Mouse (Mus musculus) megakaryocyte, embryonic 14.5 days (primary cell): ENCODE measurements around the gene Tent4b. TPM values are rescaled to one million over a fixed set of nuclear protein-coding genes. Genes with fewer than 3 reads are reported as not detected.
"Not testable (repeated sequence)": the region's sequence is repeated elsewhere in the genome, so short reads cannot be mapped to it uniquely, and the experiment has no call there.

Source experiments
- H3K27me3 ChIP-seq: replicated peaks from 2 replicates; pipeline ENCODE3; 2012; ENCODE audit warnings: inconsistent platforms
- H3K36me3 ChIP-seq: replicated peaks from 2 replicates; pipeline ENCODE3; 2012; ENCODE audit warnings: low read length, inconsistent platforms, mixed read lengths
- H3K4me1 ChIP-seq: 2 replicates; pipeline ENCODE4 v1.6.1; 2012; ENCODE audit warnings: inconsistent platforms
- H3K4me3 ChIP-seq: replicated peaks from 2 replicates; pipeline ENCODE3; 2012; ENCODE audit warnings: moderate library complexity, mild to moderate bottlenecking, inconsistent platforms
- H3K9me3 ChIP-seq: 2 replicates; pipeline ENCODE4 v1.6.1; 2012; ENCODE audit warnings: inconsistent platforms
- FLI1 ChIP-seq: IDR thresholded peaks from 2 replicates; pipeline ENCODE4 v1.6.1; 2012; ENCODE audit warnings: low read length, inconsistent platforms, mixed read lengths
- GATA1 ChIP-seq: IDR thresholded peaks from 3 replicates; pipeline ENCODE4 v1.6.1; 2012; ENCODE audit warnings: mixed read lengths, low read length, inconsistent platforms, borderline replicate concordance
- polyA plus RNA-seq: library from polyadenylated mRNA; stranded (reverse); fragments of >175 nt; gene quantifications from 2 replicates; pipeline ENCODE4 v1.2.3, GENCODE M21; 2012; ENCODE audit warnings: low replicate concordance; ENCODE audit not compliant: insufficient read depth

Gene Tent4b
- polyA plus RNA-seq, 1 experiment = 3.2 TPM

DNA sequence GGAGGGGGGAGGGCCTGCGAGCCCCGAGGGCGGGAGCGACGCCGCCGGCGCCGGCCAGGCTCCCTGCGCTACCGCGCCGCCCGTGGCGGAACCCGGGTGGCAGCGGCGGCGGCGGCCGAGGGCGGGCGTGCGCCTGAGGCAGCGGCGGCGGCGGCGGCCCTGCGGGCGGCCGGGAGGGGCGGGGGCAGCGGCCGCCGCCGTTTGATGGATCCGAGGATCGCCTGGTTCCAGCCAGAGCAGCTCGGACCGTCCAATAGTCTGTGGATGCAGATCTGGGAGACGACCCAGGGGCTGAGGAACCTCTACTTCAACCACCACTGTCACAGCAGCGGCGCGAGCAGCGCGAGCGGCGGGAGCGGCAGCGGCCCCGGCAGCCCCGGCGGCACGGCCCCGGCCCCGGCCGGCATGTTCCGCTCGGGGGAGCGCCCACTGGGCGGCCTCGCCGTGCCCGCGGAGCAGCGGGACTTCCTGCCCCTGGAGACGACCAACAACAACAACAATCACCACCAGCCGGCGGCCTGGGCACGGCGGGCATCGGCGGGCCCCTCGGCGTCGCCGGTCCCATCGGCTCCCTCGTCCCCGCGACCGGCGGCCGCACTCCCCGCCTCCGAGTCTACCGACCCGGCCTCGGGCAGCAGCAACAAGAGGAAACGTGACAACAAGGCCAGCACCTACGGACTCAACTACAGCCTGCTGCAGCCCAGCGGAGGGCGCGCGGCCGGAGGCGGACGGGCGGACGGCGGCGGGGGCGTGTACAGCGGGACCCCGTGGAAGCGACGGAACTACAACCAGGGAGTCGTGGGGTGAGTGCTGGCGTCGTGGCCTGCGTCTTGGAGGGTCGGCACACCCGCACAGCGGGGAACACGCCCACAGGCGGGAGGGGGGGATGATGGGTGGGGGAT, 938 bp downstream of the Tent4b start:
- H3K4me3 ChIP-seq = peak overlapping the region; percentile 98
- no peak for TF ChIP-seq FLI1
- H3K4me1 ChIP-seq = peaks cover 57% of the 10 kb centered on the region
- peaks cover 3% of the 10 kb centered on the region for H3K27me3 ChIP-seq
- no peaks in the 10 kb centered on the region for H3K9me3 ChIP-seq
- H3K36me3 ChIP-seq = peaks cover 34% of the 10 kb centered on the region

DNA sequence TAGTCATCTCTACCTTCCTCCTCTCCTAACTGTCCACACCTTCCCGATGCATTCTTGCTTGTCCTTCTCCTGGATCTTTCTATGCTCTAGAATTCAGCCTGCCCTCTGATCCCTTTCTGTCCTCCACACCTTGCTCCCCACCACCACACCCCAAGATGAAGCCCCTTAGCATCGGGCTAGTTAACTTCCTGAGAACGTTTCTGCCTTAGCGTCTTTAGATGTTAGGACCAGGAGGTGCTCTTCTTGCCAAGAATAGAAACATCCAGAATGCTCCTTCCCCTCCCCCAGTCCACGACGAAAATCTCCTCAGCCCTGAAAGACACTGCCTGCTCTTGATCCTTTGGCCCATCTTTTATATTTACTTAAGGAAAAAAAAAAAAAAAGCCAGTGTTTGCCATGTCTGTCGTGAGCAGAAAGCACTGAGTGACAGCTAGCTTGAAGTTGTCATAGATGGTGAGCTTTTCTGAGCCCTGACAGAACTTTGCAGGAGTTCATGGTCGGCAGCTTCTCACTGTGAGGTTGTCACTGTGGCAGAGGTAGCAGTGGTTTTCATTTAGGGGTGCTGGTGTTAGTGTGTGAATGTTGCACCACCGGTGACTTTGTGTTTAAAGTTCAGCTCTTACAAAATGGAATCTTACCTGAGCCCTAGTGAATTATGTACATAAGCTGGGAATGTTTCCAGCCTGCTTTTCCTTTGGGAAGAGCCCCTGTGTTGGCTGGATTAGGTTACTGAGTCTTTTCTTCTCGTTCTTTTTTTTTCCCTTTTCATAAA, 1.9 kb downstream of the Tent4b start:
- TF ChIP-seq GATA1 (no peak), FLI1 (no peak)
- H3K36me3 ChIP-seq = peaks cover 44% of the 10 kb centered on the region
- no peaks in the 10 kb centered on the region for H3K27me3 ChIP-seq
- H3K4me3 ChIP-seq = peak overlapping the region; percentile 98
- peaks cover 66% of the 10 kb centered on the region for H3K4me1 ChIP-seq
- H3K9me3 ChIP-seq = no peaks in the 10 kb centered on the region

DNA sequence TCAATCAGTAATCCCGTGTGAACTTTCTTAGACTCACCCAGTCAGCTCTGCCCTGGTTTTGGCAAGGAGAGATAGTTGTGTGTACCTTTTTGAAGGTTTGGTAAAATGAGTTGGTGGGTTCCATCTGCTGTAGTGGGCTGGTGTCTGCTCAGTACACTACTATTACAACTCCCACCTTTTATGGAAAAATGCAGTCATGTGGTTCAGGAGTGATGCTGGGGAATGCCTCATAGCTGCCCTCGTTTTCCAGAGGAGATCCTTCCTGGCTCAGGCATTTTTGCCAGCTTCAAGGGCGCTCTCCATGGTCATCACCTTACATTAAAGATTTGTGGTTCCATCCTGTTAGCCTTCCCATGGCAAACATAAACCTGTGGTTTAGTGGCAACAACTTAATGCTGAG, 2.6 kb downstream of the Tent4b start:
- H3K9me3 ChIP-seq = no peaks in the 10 kb centered on the region
- no peaks in the 10 kb centered on the region for H3K27me3 ChIP-seq
- H3K36me3 ChIP-seq = peaks cover 47% of the 10 kb centered on the region
- no peak for TF ChIP-seq FLI1
- no peak for TF ChIP-seq GATA1
- peaks cover 70% of the 10 kb centered on the region for H3K4me1 ChIP-seq
- peak overlapping the region; percentile 98 for H3K4me3 ChIP-seq

DNA sequence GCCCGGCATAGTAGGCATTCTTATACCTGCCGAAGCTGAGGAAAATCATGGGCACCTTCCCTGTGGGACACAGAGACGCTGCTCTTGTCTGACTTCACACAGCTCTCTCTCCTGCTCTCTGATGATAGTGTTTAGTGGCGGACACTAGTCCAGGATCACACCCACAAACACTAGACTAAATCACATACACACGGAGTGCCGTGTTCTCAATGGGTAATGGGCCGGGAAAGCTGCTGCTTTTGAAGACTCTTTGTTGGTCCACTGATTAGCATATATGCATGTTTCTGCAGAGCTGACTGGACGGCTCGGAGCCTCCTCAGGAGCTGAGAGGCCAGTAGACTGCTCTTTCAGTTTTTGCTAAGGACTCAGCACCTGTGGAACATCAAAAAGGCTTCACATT, 7.0 kb downstream of the Tent4b start:
- Histone ChIP-seq H3K36me3 (peaks cover 62% of the 10 kb centered on the region), H3K4me1 (peaks cover 88% of the 10 kb centered on the region), H3K9me3 (no peaks in the 10 kb centered on the region), H3K4me3 (no peak overlapping the region), H3K27me3 (no peaks in the 10 kb centered on the region)
- TF ChIP-seq GATA1 (no peak), FLI1 (no peak)

DNA sequence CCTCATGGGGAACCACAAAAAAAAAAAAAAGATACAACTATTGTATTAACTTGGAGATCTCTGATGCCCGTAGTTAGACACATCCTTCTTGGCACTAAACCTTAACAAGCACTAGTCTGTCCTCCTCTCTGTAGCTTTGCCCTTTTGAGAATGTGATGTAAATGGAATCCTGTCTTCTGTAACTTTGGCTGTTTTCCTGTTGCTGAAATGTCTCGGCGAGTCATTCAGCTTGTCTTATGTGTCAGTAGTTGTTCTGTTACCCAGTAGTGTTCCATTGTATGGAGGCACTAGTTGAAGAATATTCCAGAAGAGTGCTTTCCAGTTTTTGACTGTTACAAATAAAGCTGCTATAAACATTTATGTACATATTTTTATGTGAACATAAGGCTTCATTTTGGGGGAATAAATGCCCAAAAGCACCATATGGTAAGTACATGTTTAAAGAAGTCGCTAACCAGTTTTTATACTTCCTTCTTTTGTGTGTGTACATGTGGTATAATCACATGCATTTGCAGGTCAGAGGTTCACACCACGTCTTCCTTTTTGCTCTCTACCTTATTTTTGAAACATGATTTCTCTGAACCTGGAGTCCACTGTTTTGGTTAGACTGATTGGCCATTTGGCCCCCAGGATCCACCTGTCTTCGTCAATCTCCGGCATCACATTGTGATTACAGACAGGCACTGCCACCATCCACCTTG, 8.3 kb downstream of the Tent4b start:
- Histone ChIP-seq H3K4me3 (no peak overlapping the region), H3K9me3 (no peaks in the 10 kb centered on the region), H3K36me3 (peaks cover 58% of the 10 kb centered on the region), H3K27me3 (no peaks in the 10 kb centered on the region), H3K4me1 (peaks cover 88% of the 10 kb centered on the region)
- TF ChIP-seq FLI1 (no peak), GATA1 (no peak)

DNA sequence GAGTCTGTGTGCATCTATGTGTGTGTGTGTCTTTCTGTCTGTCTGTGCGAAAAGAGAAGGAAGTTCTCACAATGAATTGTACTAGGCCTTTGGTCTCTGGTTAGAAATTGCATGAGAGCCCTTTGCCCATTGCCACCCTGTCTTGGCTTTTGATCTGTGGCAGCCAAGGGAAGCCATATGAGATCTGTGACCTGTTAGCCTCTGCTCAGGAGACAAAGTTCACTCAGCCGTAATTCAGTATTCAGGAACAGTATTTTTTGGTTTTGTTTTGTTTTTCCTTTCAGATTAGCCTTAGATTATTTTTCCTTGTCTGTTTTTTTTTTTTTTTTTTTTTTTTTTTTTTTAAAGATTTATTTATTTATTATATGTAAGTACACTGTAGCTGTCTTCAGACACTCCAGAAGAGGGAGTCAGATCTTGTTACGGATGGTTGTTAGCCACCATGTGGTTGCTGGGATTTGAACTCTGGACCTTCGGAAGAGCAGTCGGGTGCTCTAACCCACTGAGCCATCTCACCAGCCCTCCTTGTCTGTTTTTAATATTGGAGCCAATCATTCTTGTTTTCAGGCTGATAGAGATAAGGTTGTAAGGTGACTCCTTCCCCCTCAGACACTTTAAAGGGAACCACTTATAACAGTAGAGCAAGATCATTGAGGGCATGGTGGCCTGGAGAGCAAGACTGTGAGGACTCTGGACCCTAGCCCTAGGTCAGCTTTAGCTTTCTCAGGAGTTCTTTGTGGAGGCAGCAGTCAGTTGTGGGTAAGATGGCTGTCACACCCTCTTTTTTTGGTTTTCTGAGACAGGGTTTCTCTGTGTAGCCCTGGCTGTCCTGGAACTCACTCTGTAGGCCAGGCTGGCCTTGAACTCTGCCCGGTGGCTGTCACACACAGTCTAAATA, 11.2 kb downstream of the Tent4b start:
- peaks cover 40% of the 10 kb centered on the region for H3K36me3 ChIP-seq

DNA sequence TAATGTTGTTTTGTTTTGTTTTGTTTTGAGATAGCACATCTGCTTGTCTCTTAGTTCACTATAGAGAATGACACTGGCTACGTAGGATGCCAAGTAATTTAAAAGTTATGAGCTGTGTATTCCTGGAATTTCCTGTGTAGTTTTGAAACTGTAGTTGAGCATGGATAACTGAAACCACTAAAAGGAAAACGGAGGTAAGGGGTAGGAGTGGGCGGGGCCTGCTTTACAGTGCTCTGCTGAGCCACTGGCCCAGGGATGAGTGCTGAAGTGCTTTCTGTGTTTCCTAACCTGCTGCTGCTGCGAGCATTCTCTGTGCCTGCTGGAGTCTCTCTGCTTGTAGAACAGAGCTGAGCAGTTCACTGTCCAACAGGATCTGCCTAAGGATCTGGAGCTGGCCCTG, 22.3 kb downstream of the Tent4b start:
- TF ChIP-seq GATA1 (no peak), FLI1 (no peak)
- peaks cover 40% of the 10 kb centered on the region for H3K36me3 ChIP-seq
- peaks cover 83% of the 10 kb centered on the region for H3K4me1 ChIP-seq
- peak overlapping the region; percentile 81 for H3K4me3 ChIP-seq
- H3K27me3 ChIP-seq = no peaks in the 10 kb centered on the region
- no peaks in the 10 kb centered on the region for H3K9me3 ChIP-seq

More for the DNA sequence above, 11.2 kb downstream of the Tent4b start:
- H3K27me3 ChIP-seq, H3K9me3 ChIP-seq: not testable (repeated sequence)
- Histone ChIP-seq H3K4me3 (peak overlapping the region; percentile 68), H3K4me1 (peaks cover 80% of the 10 kb centered on the region)

DNA sequence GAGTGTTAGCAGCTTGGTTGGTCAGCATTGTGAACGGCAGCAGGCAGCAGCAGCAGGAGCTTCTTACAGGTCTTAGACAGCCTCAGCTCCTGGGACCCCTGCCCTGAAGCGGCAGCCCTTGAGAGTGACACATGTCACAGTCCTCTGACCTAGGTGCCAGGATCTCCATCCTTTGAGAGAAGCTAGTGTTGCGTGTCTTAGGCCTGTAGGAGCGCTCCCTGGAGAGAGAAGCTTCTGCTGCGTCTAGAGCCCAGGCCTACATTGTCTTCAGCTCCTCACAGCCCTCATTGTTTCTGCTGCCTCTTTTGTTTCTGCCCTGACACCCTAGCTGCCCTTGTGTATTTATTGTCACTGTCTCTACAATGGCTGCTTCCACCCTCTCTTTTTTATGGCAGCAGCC, 26.3 kb downstream of the Tent4b start:
- H3K4me1 ChIP-seq = peaks cover 91% of the 10 kb centered on the region
- no peaks in the 10 kb centered on the region for H3K9me3 ChIP-seq
- no peak for TF ChIP-seq FLI1
- peaks cover 38% of the 10 kb centered on the region for H3K36me3 ChIP-seq
- H3K27me3 ChIP-seq = no peaks in the 10 kb centered on the region
- no peak overlapping the region for H3K4me3 ChIP-seq

DNA sequence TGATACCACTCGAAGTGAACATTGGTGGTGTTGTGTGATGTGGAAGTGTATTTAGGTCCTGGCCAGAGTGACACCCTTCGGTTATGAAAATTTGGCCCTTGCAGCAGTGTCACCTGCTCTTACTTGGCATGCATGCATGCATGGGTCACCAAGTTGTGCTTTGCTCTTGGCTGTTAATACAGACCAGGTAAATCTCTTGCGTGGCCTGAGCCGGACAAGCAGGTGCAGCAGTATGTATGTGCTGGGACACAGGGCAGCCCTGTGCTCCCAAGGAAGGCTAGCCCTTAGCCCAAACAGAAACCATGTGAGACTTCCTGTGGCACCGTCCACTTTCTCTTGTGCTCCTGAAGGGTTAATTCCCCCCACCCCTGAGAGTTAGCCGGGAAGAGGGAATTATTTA, 28.8 kb downstream of the Tent4b start:
- no peak for TF ChIP-seq GATA1
- no peak for TF ChIP-seq FLI1
- peak overlapping the region; percentile 23 for H3K4me3 ChIP-seq
- no peaks in the 10 kb centered on the region for H3K9me3 ChIP-seq
- H3K4me1 ChIP-seq = peaks cover 86% of the 10 kb centered on the region
- no peaks in the 10 kb centered on the region for H3K27me3 ChIP-seq
- H3K36me3 ChIP-seq = peaks cover 41% of the 10 kb centered on the region
